Mouse (Mus musculus) cerebellum, adult 2 months (tissue): Measurements from ENCODE around the gene Adgrd1. TPM values are rescaled to one million over a fixed set of nuclear protein-coding genes. Genes with fewer than 3 reads are reported as not detected.
"Not testable (repeated sequence)": the region's sequence is repeated elsewhere in the genome, so short reads cannot be mapped to it uniquely, and the experiment has no call there.

ENCODE experiments used
- DNase-seq, 2 experiments: peaks; one replicate each; pipeline ENCODE4 v3.0.0; 2021
- H3K27ac ChIP-seq: fragments of 200-500 bp; 2 replicates; pipeline ENCODE4 v1.5.1; 2012; ENCODE audit warnings: low read length, control low read depth, inconsistent platforms; ENCODE audit not compliant: insufficient read depth
- H3K27me3 ChIP-seq: fragments of 200-500 bp; 2 replicates; pipeline ENCODE4 v1.6.1; 2012; ENCODE audit warnings: inconsistent platforms, mild to moderate bottlenecking, low read length, moderate library complexity; ENCODE audit not compliant: control insufficient read depth, insufficient read depth
- H3K4me1 ChIP-seq: fragments of 200-500 bp; 2 replicates; pipeline ENCODE4 v1.6.1; 2011; ENCODE audit warnings: low read length; ENCODE audit not compliant: control insufficient read depth, insufficient read depth
- H3K4me3 ChIP-seq: fragments of 200-500 bp; replicated peaks from 2 replicates; pipeline ENCODE3; 2011; ENCODE audit warnings: mild to moderate bottlenecking, low read depth, low read length, control low read depth; ENCODE audit not compliant: insufficient read depth
- CTCF ChIP-seq: fragments of 200-500 bp; IDR thresholded peaks from 2 replicates; pipeline ENCODE4 v1.5.1; 2011; ENCODE audit warnings: low read depth, mild to moderate bottlenecking, control low read depth, low read length, moderate library complexity, borderline replicate concordance; ENCODE audit not compliant: insufficient read depth
- POLR2A ChIP-seq: fragments of 200-500 bp; IDR thresholded peaks from 2 replicates; pipeline ENCODE4 v1.6.1; 2011; ENCODE audit warnings: low read length, control low read depth, borderline replicate concordance; ENCODE audit not compliant: insufficient read depth
- whole genome bisulfite sequencing: fragments of 180-500 bp; shearing (Covaris S2); methylation state at CpG from one replicate; pipeline ENCODE4 v1.1.7; 2018; 5-methylcytosine and 5-hydroxymethylcytosine counted together
- polyA plus RNA-seq: library from polyadenylated mRNA; depleted of rRNA; stranded (reverse); fragments of >200 nt; gene quantifications from 2 replicates; pipeline ENCODE4 v1.2.3, GENCODE M21; 2012

The Adgrd1 gene
- polyA plus RNA-seq, 1 experiment, result 0.34 TPM

- WGBS, result 32% methylated on average over 11 of the region's 11 CpGs
- DNase-seq, result no peak
- no peaks in the 10 kb centered on the region for H3K4me1 ChIP-seq
- TF ChIP-seq POLR2A (no peak), CTCF (no peak)
- H3K27me3 ChIP-seq, result no peaks in the 10 kb centered on the region
- H3K27ac ChIP-seq, result no peak overlapping the region
- H3K4me3 ChIP-seq, result no peak overlapping the region
These were observed 27.7 kb downstream of the Adgrd1 start for GRCm38 (mm10) chr5:129124070-129124828.

- not testable (repeated sequence) for H3K27ac ChIP-seq, DNase-seq, H3K4me3 ChIP-seq, H3K27me3 ChIP-seq, H3K4me1 ChIP-seq
- WGBS, result 97% methylated on average over 22 of the region's 22 CpGs
These were observed 31.8 kb downstream of the Adgrd1 start for GRCm38 (mm10) chr5:129128310-129128709.

- TF ChIP-seq CTCF (no peak), POLR2A (no peak)
- 86% methylated on average over 8 of the region's 8 CpGs for WGBS
- Histone ChIP-seq H3K27ac (no peak overlapping the region), H3K4me3 (no peak overlapping the region), H3K4me1 (no peaks in the 10 kb centered on the region), H3K27me3 (no peaks in the 10 kb centered on the region)
- no peak for DNase-seq
These were observed 33.8 kb downstream of the Adgrd1 start for GRCm38 (mm10) chr5:129130301-129130700.

- DNase-seq, result no peak
These were observed 40.9 kb downstream of the Adgrd1 start for GRCm38 (mm10) chr5:129137405-129137804.

GRCm38 (mm10) chr5:129138576-129138975 is 42.0 kb downstream of the Adgrd1 start:
- 6% methylated on average over 15 of the region's 15 CpGs for WGBS
- Histone ChIP-seq H3K4me1 (no peaks in the 10 kb centered on the region), H3K27me3 (no peaks in the 10 kb centered on the region), H3K4me3 (no peak overlapping the region), H3K27ac (no peak overlapping the region)
- DNase-seq, result no peak
- no peak for TF ChIP-seq CTCF

More at GRCm38 (mm10) chr5:129137405-129137804, 40.9 kb downstream of the Adgrd1 start:
- WGBS, result 98% methylated on average over 5 of the region's 5 CpGs
- Histone ChIP-seq H3K4me1 (no peaks in the 10 kb centered on the region), H3K4me3 (no peak overlapping the region), H3K27ac (no peak overlapping the region), H3K27me3 (no peaks in the 10 kb centered on the region)
- TF ChIP-seq CTCF, result no peak
- TF ChIP-seq POLR2A, result no peak

- no peak for TF ChIP-seq POLR2A
- TF ChIP-seq CTCF, result no peak
- no peak for DNase-seq
- WGBS, result 75% methylated on average over 5 of the region's 5 CpGs
- Histone ChIP-seq H3K4me1 (no peaks in the 10 kb centered on the region), H3K27me3 (no peaks in the 10 kb centered on the region), H3K27ac (no peak overlapping the region), H3K4me3 (no peak overlapping the region)
These were observed 46.3 kb downstream of the Adgrd1 start for GRCm38 (mm10) chr5:129142801-129143200.

DNA sequence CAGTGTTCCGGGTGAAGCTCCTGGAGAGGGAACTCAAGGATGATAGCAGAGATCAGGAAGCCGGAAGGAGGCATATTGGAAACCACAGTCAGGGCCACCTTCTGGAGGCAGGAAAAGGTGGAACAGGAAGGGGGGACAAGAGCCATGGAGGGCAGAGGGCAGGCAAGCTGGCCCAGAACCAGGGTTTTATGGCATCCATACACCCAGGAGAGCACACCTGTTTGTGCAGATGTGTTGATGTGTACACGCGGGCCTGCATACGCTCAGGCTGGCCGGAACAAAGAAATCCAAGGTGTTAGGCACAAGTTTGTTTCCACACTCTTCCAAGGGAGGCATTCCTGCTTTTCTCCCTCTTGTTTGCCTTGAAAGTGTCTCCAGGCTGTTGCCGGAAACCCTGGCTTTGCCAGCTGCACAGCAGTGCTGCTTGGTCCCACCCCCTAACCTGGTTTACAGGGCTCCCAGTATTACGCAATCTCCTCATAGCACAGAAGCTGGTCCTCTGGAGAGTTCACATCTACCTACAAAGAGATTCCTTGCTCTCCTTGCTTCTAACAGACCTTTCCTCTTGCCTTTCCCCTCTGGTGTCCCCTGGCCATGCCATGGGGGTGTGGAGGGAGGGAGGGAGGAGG is 48.9 kb downstream of the Adgrd1 start:
- 89% methylated on average over 8 of the region's 8 CpGs for WGBS
- Histone ChIP-seq H3K4me3 (no peak overlapping the region), H3K27ac (no peak overlapping the region), H3K4me1 (no peaks in the 10 kb centered on the region), H3K27me3 (no peaks in the 10 kb centered on the region; the same call in 1 of the 2 replicates)
- TF ChIP-seq POLR2A, result no peak
- TF ChIP-seq CTCF, result no peak
- no peak for DNase-seq

DNA sequence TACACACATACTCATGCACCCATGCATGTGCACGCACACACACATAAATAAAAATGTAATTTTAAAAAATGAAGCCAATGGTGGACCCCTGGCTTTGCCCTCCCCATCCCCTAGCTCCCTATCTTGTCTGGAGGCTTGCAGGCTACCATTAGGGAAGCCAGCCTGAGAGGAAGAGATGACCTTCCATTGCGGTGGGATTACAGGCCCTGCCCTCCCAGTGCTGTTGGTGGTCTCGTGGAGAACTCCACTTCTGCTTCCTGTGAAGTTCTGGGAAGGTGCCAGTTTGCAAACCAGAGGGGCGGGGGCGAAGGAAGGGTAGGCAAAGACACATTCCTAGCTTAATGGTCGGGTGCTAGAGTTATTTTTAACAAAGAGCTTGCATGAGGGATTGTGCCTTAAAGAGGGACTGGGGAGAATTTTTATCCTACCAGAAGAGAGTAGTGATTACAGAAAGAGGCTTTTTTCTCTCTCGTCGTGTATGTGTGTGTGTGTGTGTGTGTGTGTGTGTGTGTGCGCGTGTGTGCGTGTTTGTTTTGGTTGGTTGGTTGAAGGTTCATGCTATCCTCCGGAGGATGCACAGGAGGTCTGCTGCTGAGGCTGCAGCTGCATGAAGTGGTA is 50.5 kb downstream of the Adgrd1 start:
- DNase-seq, result no peak
- Histone ChIP-seq H3K27ac (no peak overlapping the region), H3K4me3 (no peak overlapping the region), H3K4me1 (no peaks in the 10 kb centered on the region), H3K27me3 (no peaks in the 10 kb centered on the region; the same call in 1 of the 2 replicates)
- TF ChIP-seq CTCF, result no peak
- no peak for TF ChIP-seq POLR2A
- 62% methylated on average over 12 of the region's 12 CpGs for WGBS
